8 mouse cellular contexts compared by ENCODE assay signal in the genomic region with DNA sequence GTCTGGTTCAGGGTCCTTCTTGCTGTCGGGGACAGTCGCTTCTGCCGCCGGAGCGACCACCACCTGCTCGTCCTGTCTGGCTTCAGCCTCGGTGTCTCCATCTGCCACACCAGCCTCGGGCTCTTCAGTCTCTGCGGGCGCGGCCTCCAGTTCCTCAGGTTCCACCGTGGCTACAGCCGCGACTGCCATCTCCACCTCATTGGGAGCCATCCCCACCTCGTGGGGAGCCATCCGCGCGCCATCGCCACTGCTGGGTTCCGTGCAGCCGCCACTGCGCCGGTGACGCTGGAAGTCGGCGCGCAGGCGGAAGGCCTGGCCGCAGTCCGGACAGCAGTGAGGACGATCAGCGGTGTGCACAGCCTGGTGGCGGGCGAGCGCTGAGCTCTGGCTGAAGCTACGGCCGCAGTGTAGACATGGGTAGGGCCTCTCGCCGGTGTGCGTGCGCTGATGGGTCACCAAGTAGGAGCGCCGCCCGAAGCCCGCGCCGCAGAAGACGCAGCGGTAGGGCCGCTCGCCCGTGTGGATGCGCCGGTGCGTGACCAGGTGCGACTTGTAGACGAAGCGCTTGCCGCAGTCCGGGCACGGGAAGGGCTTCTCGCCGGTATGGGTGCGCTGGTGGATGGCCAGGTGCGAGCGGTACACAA. TPM values are rescaled to one million over a fixed set of nuclear protein-coding genes. Genes with fewer than 3 reads are reported as not detected.
A peak's percentile ranks its signal among the peaks of the same experiment; 100 is the strongest.
DNase-seq lines count a peak whose midpoint lies in the region; ATAC-seq lines count a peak whose summit lies in the region.
"Had no signal": no experiment of that assay in that cellular context is flagged by ENCODE, and none has a peak within 500 bp of the region (broad histone marks: within the 10 kb centered on the region; RNA-seq: fewer than 3 reads in every experiment).

No protein-coding gene starts in this region.

- DNase-seq in retina, embryonic 14.5 days (ENCODE audit: low spot score) = peak; percentile 33
- DNase-seq in retina, postnatal 1 day = no peak
- peak; percentile 48 for DNase-seq in embryo, embryonic 10 days (ENCODE audit: low spot score)
- DNase-seq in left cerebral cortex, adult 18-20 months (ENCODE audit: low spot score in 2 of 2) = no peak
- no peak for DNase-seq in kidney, adult 11 months

- H3K9me3 ChIP-seq in hindbrain, embryonic 15.5 days = no peaks in the 10 kb centered on the region
- no peaks in the 10 kb centered on the region for H3K9me3 ChIP-seq in stomach, embryonic 15.5 days

- ATAC-seq in hindbrain, embryonic 15.5 days (ENCODE audit: low FRiP score, low read depth) = no peak
- 0 out of 2 replicates have a peak, but pooled peaks have one; percentile 24 for ATAC-seq in stomach, embryonic 15.5 days (ENCODE audit: insufficient read depth, low FRiP score, low read depth)

- peaks cover 29% of the 10 kb centered on the region for H3K27me3 ChIP-seq in hindbrain, embryonic 15.5 days
- H3K27me3 ChIP-seq in stomach, embryonic 15.5 days (replicated peaks) = peaks cover 62% of the 10 kb centered on the region

- peaks cover 38% of the 10 kb centered on the region for H3K36me3 ChIP-seq in hindbrain, embryonic 15.5 days
- H3K36me3 ChIP-seq in stomach, embryonic 15.5 days = peaks cover 19% of the 10 kb centered on the region; the same call in 1 of the 2 replicates

- no peak overlapping the region for H3K4me3 ChIP-seq in hindbrain, embryonic 15.5 days
- H3K4me3 ChIP-seq in stomach, embryonic 15.5 days (replicated peaks) = no peak overlapping the region; the same call in 1 of the 2 replicates

- H3K4me1 ChIP-seq in hindbrain, embryonic 15.5 days (replicated peaks) = peaks cover 11% of the 10 kb centered on the region
- H3K4me1 ChIP-seq in stomach, embryonic 15.5 days = peaks cover 14% of the 10 kb centered on the region

- no peak overlapping the region for H3K27ac ChIP-seq in hindbrain, embryonic 15.5 days (replicated peaks)
- H3K27ac ChIP-seq in stomach, embryonic 15.5 days = no peak overlapping the region

- 21% methylated on average over 66 of the region's 66 CpGs for WGBS in hindbrain, embryonic 15.5 days
- 29% methylated on average over 66 of the region's 66 CpGs for WGBS in stomach, embryonic 15.5 days

- 0 out of 2 replicates have a peak overlapping the region, but pooled peaks have one; percentile 50 for H3K4me2 ChIP-seq in hindbrain, embryonic 15.5 days
- peak overlapping the region; percentile 82; the same call in 1 of the 2 replicates for H3K4me2 ChIP-seq in stomach, embryonic 15.5 days

- no peak overlapping the region for H3K9ac ChIP-seq in hindbrain, embryonic 15.5 days
- no peak overlapping the region for H3K9ac ChIP-seq in stomach, embryonic 15.5 days

RNA-seq across cellular contexts. Expression of gene Zfp316, which starts 15.2 kb away (rescaled TPM):
- polyA plus RNA-seq in hindbrain, embryonic 15.5 days (2015; fragmentation: Nextera tagmentation; extraction: Ambion mirVana) = 11.1 and 13.1 TPM in 2 replicates
- polyA plus RNA-seq in stomach, embryonic 15.5 days (2015; fragmentation: Nextera tagmentation; extraction: Ambion mirVana) = 3.0 and 3.3 TPM in 2 replicates
- 10 to 100 TPM; 22.3 to 25.3 TPM for total RNA-seq in left cerebral cortex, adult 18-20 months (2021)

RNA-seq across cellular contexts. Expression of gene Zfp12, which starts 19.6 kb away (rescaled TPM):
- polyA plus RNA-seq in hindbrain, embryonic 15.5 days (2015; fragmentation: Nextera tagmentation; extraction: Ambion mirVana) = 19.1 and 19.2 TPM in 2 replicates
- polyA plus RNA-seq in stomach, embryonic 15.5 days (2015; fragmentation: Nextera tagmentation; extraction: Ambion mirVana) = 12.8 and 13.2 TPM in 2 replicates
- 10 to 100 TPM; 32.1 to 34.7 TPM for total RNA-seq in left cerebral cortex, adult 18-20 months (2021)

RNA-seq across cellular contexts. Expression of gene Spdye4a, which starts 27.9 kb away (rescaled TPM):
- polyA plus RNA-seq in hindbrain, embryonic 15.5 days (2015; fragmentation: Nextera tagmentation; extraction: Ambion mirVana) = not detected in 2 replicates
- polyA plus RNA-seq in stomach, embryonic 15.5 days (2015; fragmentation: Nextera tagmentation; extraction: Ambion mirVana) = not detected in 2 replicates
- not detected for total RNA-seq in left cerebral cortex, adult 18-20 months (2021)
- polyA plus RNA-seq: cortical plate, adult 2 months had no signal

RNA-seq across cellular contexts. Expression of gene Zfp853, which starts 38.8 kb away (rescaled TPM):
- polyA plus RNA-seq in hindbrain, embryonic 15.5 days (2015; fragmentation: Nextera tagmentation; extraction: Ambion mirVana) = 0.27 and 0.31 TPM in 2 replicates
- 0.09 TPM in 2 replicates for polyA plus RNA-seq in stomach, embryonic 15.5 days (2015; fragmentation: Nextera tagmentation; extraction: Ambion mirVana)
- 1 to 10 TPM; 4.1 to 4.4 TPM for total RNA-seq in left cerebral cortex, adult 18-20 months (2021)

Comparison
In these comparisons a context has a peak if more than half of its experiments do, and no peak if none do; other contexts are left out.
1. DNase-seq: peak in retina, embryonic 14.5 days (single experiment) and embryo, embryonic 10 days (single experiment); none in retina, postnatal 1 day (single experiment), left cerebral cortex, adult 18-20 months (0 of 2) and kidney, adult 11 months (single experiment).